Mouse (Mus musculus): ENCODE measurements around the gene Vamp5. TPM values are rescaled to one million over a fixed set of nuclear protein-coding genes. Genes with fewer than 3 reads are reported as not detected.

Gene Vamp5
- polyA plus RNA-seq, 1 experiment from 2014 or later = 17.3 TPM

DNA sequence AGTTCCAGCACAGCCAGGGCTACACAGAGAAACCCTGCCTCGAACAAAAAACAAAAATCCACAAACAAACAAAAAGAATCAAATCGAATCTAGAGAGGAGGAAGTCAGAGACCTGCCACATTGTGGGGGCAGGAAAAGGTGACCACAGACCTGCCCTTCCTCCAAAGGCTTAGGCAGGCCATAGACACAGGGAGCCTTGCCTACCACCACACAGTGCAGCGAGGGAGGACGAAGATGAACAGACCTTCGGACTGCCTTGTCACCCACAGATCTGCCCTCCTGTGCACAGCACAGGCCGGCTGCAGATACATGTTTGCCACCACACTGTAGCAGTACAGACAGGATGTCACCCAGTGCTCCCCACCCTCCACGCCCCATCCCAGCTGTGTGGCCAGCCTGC, 30.2 kb upstream of the Vamp5 start:
- no peak overlapping the region for H3K27ac ChIP-seq
- no peaks in the 10 kb centered on the region for H3K36me3 ChIP-seq
- H3K9me3 ChIP-seq = no peaks in the 10 kb centered on the region
- no peak overlapping the region for H3K4me2 ChIP-seq
- H3K4me1 ChIP-seq (replicated peaks) = peaks cover 7% of the 10 kb centered on the region
- no peak for ATAC-seq (ENCODE audit: insufficient number of reproducible peaks, insufficient read depth, low FRiP score, low TSS enrichment, low read depth)
- no peaks in the 10 kb centered on the region; the same call in 1 of the 2 replicates for H3K27me3 ChIP-seq
- H3K9ac ChIP-seq (replicated peaks) = no peak overlapping the region
- 85% methylated on average over 7 of the region's 7 CpGs for WGBS
- H3K4me3 ChIP-seq (replicated peaks) = no peak overlapping the region

DNA sequence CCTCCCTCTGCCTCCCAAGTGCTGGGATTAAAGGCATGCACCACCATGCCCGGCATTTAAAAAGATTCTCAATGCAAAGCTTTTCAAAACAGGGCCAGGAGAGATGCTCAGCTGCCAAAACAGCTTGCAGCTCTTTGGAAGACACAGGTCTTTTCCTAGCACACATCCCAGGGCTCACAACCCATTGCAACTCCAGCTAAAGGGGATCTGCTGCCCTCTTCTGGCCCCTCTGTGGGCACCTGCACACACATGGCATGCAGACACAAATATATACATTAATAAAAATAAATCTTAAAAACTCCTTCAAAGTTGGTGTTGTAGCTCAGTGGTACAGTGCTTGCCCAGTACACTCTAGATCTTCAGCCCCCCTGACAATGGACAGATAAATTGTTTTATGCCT, 29.7 kb upstream of the Vamp5 start:
- H3K9ac ChIP-seq (replicated peaks) = no peak overlapping the region
- no peak overlapping the region for H3K4me2 ChIP-seq
- no peaks in the 10 kb centered on the region; the same call in 1 of the 2 replicates for H3K27me3 ChIP-seq
- H3K36me3 ChIP-seq = no peaks in the 10 kb centered on the region
- 27% methylated on average over 1 of the region's 1 CpGs for WGBS
- no peak overlapping the region for H3K27ac ChIP-seq
- no peaks in the 10 kb centered on the region for H3K9me3 ChIP-seq
- peaks cover 2% of the 10 kb centered on the region for H3K4me1 ChIP-seq (replicated peaks)
- no peak overlapping the region for H3K4me3 ChIP-seq (replicated peaks)
- no peak for ATAC-seq (ENCODE audit: insufficient number of reproducible peaks, insufficient read depth, low FRiP score, low TSS enrichment, low read depth)

DNA sequence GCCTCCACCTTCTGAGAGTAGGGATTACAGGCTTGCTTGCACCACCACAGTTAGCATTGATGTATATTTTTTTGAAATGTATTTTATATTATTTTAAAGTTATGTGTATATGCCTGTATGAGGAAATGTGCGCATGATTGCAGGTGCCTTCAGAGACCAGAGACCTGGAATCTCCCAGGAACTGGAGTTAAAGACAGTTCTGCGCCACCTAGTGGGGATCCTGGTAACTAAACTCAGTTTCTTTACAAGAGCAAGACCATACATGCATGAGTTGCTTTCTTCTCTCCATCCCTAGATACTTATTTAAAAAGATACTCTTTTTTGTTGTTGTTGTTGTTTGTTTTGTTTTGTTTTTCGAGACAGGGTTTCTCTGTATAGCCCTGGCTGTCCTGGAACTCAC, 29.3 kb upstream of the Vamp5 start:
- Histone ChIP-seq H3K36me3 (no peaks in the 10 kb centered on the region), H3K4me2 (no peak overlapping the region), H3K9ac (replicated peaks) (no peak overlapping the region), H3K4me3 (replicated peaks) (no peak overlapping the region), H3K4me1 (replicated peaks) (no peaks in the 10 kb centered on the region), H3K27me3 (no peaks in the 10 kb centered on the region; the same call in 1 of the 2 replicates), H3K9me3 (no peaks in the 10 kb centered on the region), H3K27ac (no peak overlapping the region)
- 19% methylated on average over 3 of the region's 3 CpGs for WGBS
- no peak for ATAC-seq (ENCODE audit: insufficient number of reproducible peaks, insufficient read depth, low FRiP score, low TSS enrichment, low read depth)

DNA sequence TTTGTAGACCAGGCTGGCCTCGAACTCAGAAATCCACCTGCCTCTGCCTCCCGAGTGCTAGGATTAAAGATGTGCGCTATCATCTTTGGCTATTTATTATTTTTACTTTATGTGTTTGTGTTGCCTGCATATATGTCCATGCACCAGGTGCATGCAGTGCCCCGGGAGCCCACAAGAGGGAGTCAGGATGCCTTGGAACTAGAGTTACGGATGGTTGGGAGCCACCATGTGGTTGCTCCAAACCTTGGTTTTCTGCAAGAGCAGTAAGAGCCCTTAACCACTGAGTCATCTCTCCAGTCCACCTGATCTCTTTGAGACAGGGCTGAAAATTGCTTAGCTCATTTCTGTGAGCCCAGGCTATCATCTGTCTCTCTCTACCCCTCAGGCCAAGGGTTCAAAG, 26.9 kb upstream of the Vamp5 start:
- H3K9me3 ChIP-seq = no peaks in the 10 kb centered on the region
- H3K4me1 ChIP-seq (replicated peaks) = no peaks in the 10 kb centered on the region
- under 1% methylated on average over 5 of the region's 5 CpGs for WGBS
- H3K27ac ChIP-seq = no peak overlapping the region
- H3K9ac ChIP-seq (replicated peaks) = no peak overlapping the region
- H3K27me3 ChIP-seq = no peaks in the 10 kb centered on the region; the same call in 1 of the 2 replicates
- no peak overlapping the region for H3K4me3 ChIP-seq (replicated peaks)
- H3K36me3 ChIP-seq = no peaks in the 10 kb centered on the region
- ATAC-seq (ENCODE audit: insufficient number of reproducible peaks, insufficient read depth, low FRiP score, low TSS enrichment, low read depth) = peak; percentile 39; the same call in 1 of the 2 replicates
- no peak overlapping the region for H3K4me2 ChIP-seq

DNA sequence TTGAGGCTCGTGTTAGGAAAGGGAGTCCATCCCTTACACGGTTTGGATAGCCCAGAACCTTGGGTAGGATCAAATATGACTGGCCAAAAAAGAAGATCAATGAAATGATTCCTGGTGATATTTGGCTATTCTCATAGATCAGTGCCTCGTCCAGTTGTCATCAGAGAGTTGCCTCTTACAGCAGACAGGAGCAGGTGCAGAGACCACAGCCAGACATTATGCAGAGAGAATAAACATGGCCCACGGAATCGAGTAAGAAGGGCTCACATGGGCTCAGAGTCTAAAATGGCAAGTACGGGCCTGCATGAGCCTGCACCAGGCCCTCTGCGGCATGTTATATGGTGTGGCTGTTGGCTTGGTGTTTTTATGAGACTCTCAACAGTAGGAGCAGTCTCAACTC, 25.1 kb upstream of the Vamp5 start:
- no peaks in the 10 kb centered on the region for H3K9me3 ChIP-seq
- no peaks in the 10 kb centered on the region for H3K4me1 ChIP-seq (replicated peaks)
- no peak overlapping the region for H3K4me2 ChIP-seq
- H3K27me3 ChIP-seq = no peaks in the 10 kb centered on the region; the same call in 1 of the 2 replicates
- H3K27ac ChIP-seq = no peak overlapping the region
- no peak overlapping the region for H3K4me3 ChIP-seq (replicated peaks)
- H3K36me3 ChIP-seq = no peaks in the 10 kb centered on the region
- 76% methylated on average over 7 of the region's 7 CpGs for WGBS
- no peak for ATAC-seq (ENCODE audit: insufficient number of reproducible peaks, insufficient read depth, low FRiP score, low TSS enrichment, low read depth)
- no peak overlapping the region for H3K9ac ChIP-seq (replicated peaks)

DNA sequence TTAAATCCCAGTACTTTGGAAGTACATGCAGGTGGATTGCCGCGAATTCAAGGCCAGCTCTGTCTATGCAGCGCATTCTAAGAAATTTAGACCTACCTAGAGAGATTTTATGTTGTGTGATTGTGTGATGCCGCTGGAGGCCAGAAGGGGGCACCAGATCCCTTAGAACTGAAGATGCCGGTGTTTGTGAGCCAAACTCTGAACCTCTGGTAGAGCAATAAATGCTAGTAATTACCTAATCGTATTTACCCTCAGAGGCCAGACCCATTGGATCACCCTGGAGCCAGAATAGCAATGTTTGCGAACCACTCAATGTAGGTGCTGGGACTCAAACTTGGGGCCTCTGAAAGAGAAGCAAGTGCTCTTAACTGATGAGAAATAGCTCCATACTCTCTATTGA, 21.6 kb upstream of the Vamp5 start:
- no peak for ATAC-seq (ENCODE audit: insufficient number of reproducible peaks, insufficient read depth, low FRiP score, low TSS enrichment, low read depth)
- H3K27me3 ChIP-seq = no peaks in the 10 kb centered on the region; the same call in 1 of the 2 replicates
- no peaks in the 10 kb centered on the region for H3K4me1 ChIP-seq (replicated peaks)
- no peak overlapping the region for H3K4me3 ChIP-seq (replicated peaks)
- H3K36me3 ChIP-seq = no peaks in the 10 kb centered on the region
- no peak overlapping the region for H3K4me2 ChIP-seq
- WGBS = 12% methylated on average over 7 of the region's 7 CpGs
- no peaks in the 10 kb centered on the region for H3K9me3 ChIP-seq
- H3K27ac ChIP-seq = no peak overlapping the region
- no peak overlapping the region for H3K9ac ChIP-seq (replicated peaks)

DNA sequence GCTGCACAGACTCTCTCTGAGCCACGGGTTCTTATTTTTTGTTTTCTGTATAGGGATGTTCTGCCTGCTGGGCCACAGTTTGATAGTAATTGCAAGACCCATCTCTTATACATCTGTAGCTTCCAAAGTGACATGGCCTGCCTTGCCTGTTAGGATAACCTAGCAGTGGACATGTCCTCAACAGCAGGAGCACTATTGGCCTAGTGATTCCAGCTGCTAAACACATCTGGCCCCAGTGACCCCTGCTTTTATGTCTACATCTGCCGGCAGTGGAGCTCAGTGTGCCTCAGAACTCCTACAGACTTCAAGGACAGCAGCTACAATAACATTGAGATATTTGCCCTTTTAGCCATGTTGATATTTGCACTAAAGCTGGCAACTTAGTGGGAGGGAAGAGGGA, 19.7 kb upstream of the Vamp5 start:
- H3K27me3 ChIP-seq = no peaks in the 10 kb centered on the region
- H3K36me3 ChIP-seq = no peaks in the 10 kb centered on the region
- no peak for ATAC-seq (ENCODE audit: insufficient number of reproducible peaks, insufficient read depth, low FRiP score, low TSS enrichment, low read depth)
- WGBS = 45% methylated on average over 2 of the region's 2 CpGs
- no peak overlapping the region for H3K4me2 ChIP-seq
- no peaks in the 10 kb centered on the region for H3K4me1 ChIP-seq (replicated peaks)
- H3K9me3 ChIP-seq = no peaks in the 10 kb centered on the region
- no peak overlapping the region for H3K9ac ChIP-seq (replicated peaks)
- H3K27ac ChIP-seq = no peak overlapping the region
- no peak overlapping the region for H3K4me3 ChIP-seq (replicated peaks)

DNA sequence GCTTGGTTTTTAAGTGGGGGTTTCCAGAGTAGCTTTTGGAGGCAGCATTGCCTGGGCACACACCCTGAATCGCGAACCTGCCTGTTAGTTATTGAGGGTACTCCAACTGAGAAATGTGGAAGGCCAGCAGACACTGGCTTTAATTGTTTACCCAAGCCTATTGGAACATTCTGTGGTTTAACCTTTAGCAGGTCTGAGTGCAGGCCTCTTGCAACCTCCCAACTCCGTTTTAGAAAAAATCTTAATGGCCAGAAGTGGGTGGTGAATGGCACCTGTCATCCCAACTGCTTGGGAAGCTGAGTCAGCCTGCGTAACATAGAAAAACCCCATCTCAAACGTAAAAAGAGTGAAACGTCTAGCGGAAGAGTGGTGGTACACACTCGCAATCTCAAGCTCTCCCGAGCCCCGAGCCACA, 16.6 kb upstream of the Vamp5 start:
- 80% methylated on average over 10 of the region's 10 CpGs for WGBS
- Histone ChIP-seq H3K9me3 (no peaks in the 10 kb centered on the region), H3K27me3 (no peaks in the 10 kb centered on the region), H3K4me1 (replicated peaks) (no peaks in the 10 kb centered on the region), H3K27ac (no peak overlapping the region), H3K4me2 (no peak overlapping the region), H3K4me3 (replicated peaks) (no peak overlapping the region), H3K36me3 (no peaks in the 10 kb centered on the region), H3K9ac (replicated peaks) (no peak overlapping the region)
- ATAC-seq (ENCODE audit: insufficient number of reproducible peaks, insufficient read depth, low FRiP score, low TSS enrichment, low read depth) = no peak

DNA sequence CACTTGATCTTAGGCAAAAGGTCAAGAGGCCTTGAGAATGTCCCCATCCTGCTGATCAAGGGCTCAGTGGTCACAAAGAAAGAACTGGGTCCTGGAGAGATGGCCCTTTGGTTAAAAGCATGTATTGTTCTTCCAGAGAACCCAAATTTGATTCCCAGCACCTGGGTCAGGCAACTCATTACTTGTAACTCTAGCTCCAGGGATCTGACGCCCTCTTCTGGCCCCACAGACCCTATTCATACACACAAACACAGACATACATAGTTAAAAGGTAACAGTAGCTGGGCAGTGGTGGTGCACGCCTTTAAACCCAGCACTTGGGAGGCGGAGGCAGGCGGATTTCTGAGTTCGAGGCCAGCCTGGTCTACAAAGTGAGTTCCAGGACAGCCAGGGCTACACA, 12.1 kb upstream of the Vamp5 start:
- H3K4me1 ChIP-seq (replicated peaks) = peaks cover 32% of the 10 kb centered on the region
- H3K4me2 ChIP-seq = no peak overlapping the region
- no peak overlapping the region for H3K9ac ChIP-seq (replicated peaks)
- ATAC-seq (ENCODE audit: insufficient number of reproducible peaks, insufficient read depth, low FRiP score, low TSS enrichment, low read depth) = no peak
- 90% methylated on average over 5 of the region's 5 CpGs for WGBS
- H3K36me3 ChIP-seq = no peaks in the 10 kb centered on the region; the same call in 1 of the 2 replicates
- no peaks in the 10 kb centered on the region for H3K9me3 ChIP-seq
- H3K27ac ChIP-seq = no peak overlapping the region
- H3K4me3 ChIP-seq (replicated peaks) = no peak overlapping the region
- no peaks in the 10 kb centered on the region for H3K27me3 ChIP-seq

DNA sequence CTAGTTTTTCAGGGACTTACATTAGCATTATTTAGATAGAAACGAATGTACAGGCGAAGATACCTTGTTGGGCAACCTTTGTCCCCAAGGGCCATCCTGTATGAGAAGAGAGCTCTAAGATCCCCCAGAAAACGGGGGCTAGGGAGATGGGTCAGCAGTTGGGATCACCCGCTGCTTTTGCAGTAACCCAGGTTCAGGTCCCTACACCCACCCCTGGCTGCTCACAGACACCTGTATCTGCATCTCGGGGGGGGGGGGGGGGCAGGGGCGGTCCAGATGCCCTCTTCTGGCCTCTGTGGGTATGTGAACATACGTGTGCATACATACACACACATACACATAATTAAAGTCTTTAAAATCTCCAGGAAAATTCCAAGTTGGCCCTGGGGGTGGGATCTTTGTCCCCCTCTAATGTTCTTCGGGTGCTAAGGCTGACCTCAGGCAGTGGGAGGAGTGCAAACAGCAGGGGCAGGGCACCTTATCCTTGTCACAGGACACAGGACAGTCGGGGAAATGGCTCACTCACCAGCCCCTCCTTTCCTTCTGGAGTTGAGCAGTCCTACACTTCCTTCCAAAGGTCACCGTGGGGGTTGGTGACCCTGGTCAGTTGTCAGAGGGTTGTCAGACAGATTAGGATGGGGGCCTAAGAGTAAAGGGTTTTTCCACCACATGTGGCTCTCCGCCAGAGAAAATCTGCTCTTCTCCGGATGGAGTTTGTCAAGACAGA, 10.7 kb upstream of the Vamp5 start:
- no peaks in the 10 kb centered on the region for H3K27me3 ChIP-seq
- peaks cover 32% of the 10 kb centered on the region for H3K4me1 ChIP-seq (replicated peaks)
- H3K4me2 ChIP-seq = peak overlapping the region; percentile 67
- H3K36me3 ChIP-seq = peaks cover 6% of the 10 kb centered on the region; the same call in 1 of the 2 replicates
- peak overlapping the region; percentile 94 for H3K27ac ChIP-seq
- ATAC-seq (ENCODE audit: insufficient number of reproducible peaks, insufficient read depth, low FRiP score, low TSS enrichment, low read depth) = no peak
- peak overlapping the region; percentile 54 for H3K4me3 ChIP-seq (replicated peaks)
- 18% methylated on average over 12 of the region's 12 CpGs for WGBS
- H3K9me3 ChIP-seq = no peaks in the 10 kb centered on the region
- peak overlapping the region; percentile 72 for H3K9ac ChIP-seq (replicated peaks)

DNA sequence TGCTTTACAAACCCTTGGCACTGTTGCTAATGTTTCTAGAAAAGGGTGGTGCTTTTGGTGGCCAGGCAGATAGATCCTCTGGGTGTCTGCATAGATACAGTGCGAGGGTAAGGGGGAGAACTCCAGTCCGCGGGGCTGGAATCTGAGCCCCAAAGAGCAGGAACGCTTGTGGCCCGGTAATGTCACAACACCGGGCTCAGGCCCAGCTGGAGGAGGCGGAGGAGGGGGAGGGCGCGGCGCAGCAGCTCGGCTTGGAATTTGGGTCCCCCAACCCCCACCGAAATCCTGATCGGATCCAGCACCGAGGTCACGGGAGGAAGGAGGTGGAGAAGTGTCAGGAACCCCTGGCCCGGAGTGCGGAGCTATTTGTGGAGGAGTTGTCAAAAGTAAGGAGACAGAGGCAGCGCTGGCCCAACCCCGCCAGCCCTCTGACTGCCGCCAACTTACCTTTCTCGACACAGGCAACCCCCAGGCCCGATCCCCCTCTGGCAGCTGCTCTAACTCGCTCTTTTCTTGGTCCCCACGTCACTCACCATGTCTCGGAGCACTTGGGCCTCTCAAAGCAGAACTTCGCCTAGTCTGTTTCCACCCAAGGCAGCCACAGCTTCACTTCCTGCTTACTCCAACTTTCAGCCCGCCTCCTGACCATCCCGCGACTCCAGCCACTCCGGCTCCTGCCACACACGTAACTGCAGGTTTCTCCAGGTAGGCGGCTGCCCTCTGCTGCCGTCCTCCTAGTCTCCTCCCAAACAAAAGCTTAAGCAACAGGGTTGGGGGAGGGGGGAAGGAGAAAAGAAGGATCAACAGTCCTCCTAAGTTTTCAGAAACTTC, 9.9 kb upstream of the Vamp5 start, which contains the start of gene Vamp8:
TSS of gene Vamp8 (minus strand) at position 763 of the 831 bp plus-strand sequence.
- WGBS = 2% methylated on average over 33 of the region's 33 CpGs
- Histone ChIP-seq H3K4me2 (peak within 1 kb of the TSS; percentile 67), H3K36me3 (peaks cover 13% of the 10 kb centered on the region), H3K9me3 (no peaks in the 10 kb centered on the region), H3K4me3 (replicated peaks) (peak within 1 kb of the TSS; percentile 54), H3K27ac (peak within 1 kb of the TSS; percentile 94), H3K9ac (replicated peaks) (peak within 1 kb of the TSS; percentile 72), H3K27me3 (no peaks in the 10 kb centered on the region), H3K4me1 (replicated peaks) (peaks cover 32% of the 10 kb centered on the region)
- ATAC-seq (ENCODE audit: insufficient number of reproducible peaks, insufficient read depth, low FRiP score, low TSS enrichment, low read depth) = peak; percentile 67; the same call in 1 of the 2 replicates

Measured in limb, embryonic 12.5 days (tissue).